Mouse (Mus musculus) ES-E14 (cell line): ENCODE results near the gene Prx. TPM values are rescaled to one million over a fixed set of nuclear protein-coding genes. Genes with fewer than 3 reads are reported as not detected.

Experiments used
- DNase-seq: peaks from one replicate; pipeline ENCODE4 v3.0.0-alpha.2; 2013; ENCODE audit warnings: low read depth, low spot score
- H3K27ac ChIP-seq: 2 replicates; pipeline ENCODE4 v1.5.1; 2012; ENCODE audit warnings: low read depth, mild to moderate bottlenecking, low read length, moderate library complexity, mixed read lengths; ENCODE audit not compliant: poor library complexity, insufficient read depth, severe bottlenecking
- H3K36me3 ChIP-seq: 2 replicates; pipeline ENCODE4 v1.6.1; 2012; ENCODE audit warnings: mild to moderate bottlenecking, low read length, moderate library complexity, mixed read lengths; ENCODE audit not compliant: control insufficient read depth, poor library complexity, insufficient read depth, severe bottlenecking
- H3K4me1 ChIP-seq, 2 experiments: fragments of 150-350 bp in 1 of 2; sonication (generic) in 1 of 2; 2 replicates each; pipeline ENCODE4 v1.6.1; 2012; ENCODE audit warnings: low read length in 2 of 2, mild to moderate bottlenecking in 1 of 2, mixed read lengths in 1 of 2; ENCODE audit not compliant: control insufficient read depth in 2 of 2, insufficient read depth in 2 of 2, poor library complexity in 1 of 2
- H3K4me3 ChIP-seq, 2 experiments: fragments of 150-350 bp in 1 of 2; sonication (generic) in 1 of 2; 2 replicates each; pipeline ENCODE4 v1.5.1; 2012; ENCODE audit warnings: low read length in 2 of 2, low read depth in 1 of 2, mild to moderate bottlenecking in 1 of 2, mixed read lengths in 1 of 2; ENCODE audit not compliant: insufficient read depth in 1 of 2, poor library complexity in 1 of 2, severe bottlenecking in 1 of 2
- H3K9ac ChIP-seq: 2 replicates; pipeline ENCODE4 v1.6.1; 2012; ENCODE audit warnings: low read depth, mild to moderate bottlenecking, low read length, mixed read lengths; ENCODE audit not compliant: poor library complexity, insufficient read depth, severe bottlenecking
- H3K9me3 ChIP-seq: fragments of 150-350 bp; sonication (generic); 2 replicates; pipeline ENCODE4 v1.6.1; 2012; ENCODE audit warnings: low read depth, mild to moderate bottlenecking, low read length; ENCODE audit not compliant: control insufficient read depth, insufficient read depth
- CHD2 ChIP-seq: IDR thresholded peaks from 2 replicates; pipeline ENCODE4 v1.6.1; 2014; ENCODE audit warnings: mild to moderate bottlenecking, low read depth, low read length, inconsistent platforms
- HCFC1 ChIP-seq: IDR thresholded peaks from 2 replicates; pipeline ENCODE4 v1.6.1; 2012; ENCODE audit warnings: low read length, inconsistent platforms, borderline replicate concordance; ENCODE audit not compliant: insufficient read depth
- MAFK ChIP-seq: IDR thresholded peaks from 2 replicates; pipeline ENCODE4 v1.6.1; 2014; ENCODE audit warnings: mild to moderate bottlenecking, low read depth, low read length, inconsistent platforms; ENCODE audit not compliant: insufficient read depth
- ZC3H11A ChIP-seq: IDR thresholded peaks from 2 replicates; pipeline ENCODE4 v1.6.1; 2012; ENCODE audit warnings: low read depth, mild to moderate bottlenecking, inconsistent platforms, low read length, borderline replicate concordance
- ZNF384 ChIP-seq: IDR thresholded peaks from 2 replicates; pipeline ENCODE4 v1.6.1; 2012; ENCODE audit warnings: low read depth, low read length, inconsistent platforms
- in situ Hi-C, 2 experiments: fragments of 600-800 bp; cut with MboI; formaldehyde crosslinking; loops; one replicate each; pipeline ENCODE4 v1.15.1; 2025; ENCODE audit warnings: low sequenced_read_pairs in 2 of 2, inconsistent platforms in 1 of 2; ENCODE audit not compliant: unreplicated experiment in 2 of 2
- total RNA-seq: library from RNA; depleted of rRNA; stranded (reverse); fragments of 300-350 nt; gene quantifications from 2 replicates; pipeline ENCODE4 v1.2.3, GENCODE M21; 2012

Gene Prx
- total RNA-seq, 1 experiment, result 10.0 TPM

DNA sequence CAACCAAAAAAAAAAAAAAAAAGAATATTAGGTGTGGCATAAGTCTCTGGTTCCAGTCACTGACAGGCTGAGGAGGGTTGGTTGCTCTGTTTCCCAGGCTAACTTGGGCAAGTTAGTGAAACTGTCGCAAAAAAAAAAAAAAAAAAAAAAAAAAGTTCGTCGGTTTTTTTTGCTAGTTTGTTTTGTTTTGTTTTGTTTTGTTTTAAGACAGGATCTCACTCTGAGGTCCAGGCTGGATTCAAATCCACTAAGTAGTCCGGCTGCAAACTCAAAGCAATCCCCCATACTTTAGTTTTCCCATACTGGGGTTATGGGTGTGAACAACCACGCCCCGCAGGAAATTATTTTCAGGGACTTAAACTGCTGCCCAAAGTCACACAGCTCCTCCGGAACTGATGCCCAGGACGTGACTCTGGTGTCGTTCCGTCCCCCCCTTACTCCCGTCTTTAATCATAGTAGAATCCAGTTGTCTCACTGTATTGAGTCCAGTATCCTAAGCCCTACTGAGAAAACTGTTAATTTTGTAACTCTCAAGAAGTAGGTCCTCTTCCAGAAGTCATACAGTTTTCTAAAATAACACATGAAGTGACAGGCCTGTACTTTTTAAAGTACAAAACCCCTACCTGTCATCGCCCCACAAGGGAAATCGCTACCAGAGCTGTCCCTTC lies 12.9 kb upstream of the Prx start:
- Histone ChIP-seq H3K4me3 (peak overlapping the region; percentile 4 to 67; a peak in 2 of 4 replicates), H3K36me3 (peaks cover 8% of the 10 kb centered on the region), H3K9me3 (no peaks in the 10 kb centered on the region), H3K9ac (no peak overlapping the region), H3K27ac (no peak overlapping the region), H3K4me1 (peaks cover 6 to 23% of the 10 kb centered on the region in 2 experiments; a peak in 3 of 4 replicates)
- DNase-seq, result no peak
- peak; percentile 89 for TF ChIP-seq ZNF384
- TF ChIP-seq HCFC1, result no peak
- in situ Hi-C loops, result no loop called here

DNA sequence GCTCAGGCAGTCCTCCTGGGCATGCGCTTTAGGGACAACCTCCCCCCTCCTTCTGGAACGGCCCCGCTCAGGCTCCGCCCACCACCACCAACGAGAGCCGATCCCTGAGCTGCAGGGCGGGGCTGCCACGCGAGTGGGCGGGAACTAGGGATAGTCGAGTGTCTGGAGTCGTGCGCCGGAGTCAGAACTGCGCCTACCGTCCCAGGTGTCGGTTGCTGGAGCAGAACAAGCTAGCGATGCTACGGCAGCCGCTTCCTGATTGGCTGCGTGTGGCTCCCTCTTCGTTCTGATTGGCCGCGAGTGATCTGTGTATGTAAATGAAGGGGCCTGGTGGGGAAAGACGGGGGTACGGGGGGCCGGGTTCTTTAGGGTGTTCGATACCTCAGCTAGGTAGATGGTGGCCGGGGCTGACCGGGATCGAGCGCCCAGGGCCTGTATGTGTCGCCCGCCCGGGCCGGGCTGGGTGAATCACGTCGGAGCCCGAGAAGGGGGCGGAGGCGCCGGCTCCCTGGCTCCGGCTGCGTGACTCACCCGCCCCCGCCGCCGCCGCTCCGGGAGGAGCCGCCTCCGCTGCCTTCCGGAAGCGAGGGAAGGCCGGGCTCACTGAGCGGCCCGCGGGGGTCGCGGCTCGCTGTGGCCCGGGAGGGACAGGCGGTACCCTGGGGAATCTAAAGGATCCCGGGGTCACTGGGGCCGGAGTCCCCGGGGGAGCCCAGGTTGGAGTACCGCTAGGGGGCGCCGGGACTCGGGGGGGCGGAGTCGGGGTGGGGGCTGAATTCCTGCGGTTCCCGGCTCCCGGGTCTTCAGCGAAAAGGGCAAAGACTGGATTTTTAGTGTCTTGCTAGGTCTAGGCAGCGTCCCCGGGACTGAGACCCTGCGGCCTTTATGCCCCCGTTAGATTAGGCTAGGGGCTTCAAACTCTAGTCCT lies 12.1 kb upstream of the Prx start, which contains the start of gene Sertad1:
Gene Sertad1 (plus strand): TSS at position 141 of the 928 bp plus-strand sequence.
- peak within 1 kb of the TSS; percentile 84 to 91 for H3K4me3 ChIP-seq
- peaks cover 8% of the 10 kb centered on the region for H3K36me3 ChIP-seq
- peaks cover 2 to 26% of the 10 kb centered on the region in 2 experiments; a peak in 3 of 4 replicates for H3K4me1 ChIP-seq
- in situ Hi-C loops, result no loop called here
- H3K9me3 ChIP-seq, result no peaks in the 10 kb centered on the region
- H3K27ac ChIP-seq, result peak within 1 kb of the TSS; percentile 90
- H3K9ac ChIP-seq, result peak within 1 kb of the TSS; percentile 89
- TF ChIP-seq MAFK (no peak), CHD2 (peak; percentile 68; the same call in 1 of the 2 replicates), HCFC1 (peak; percentile 66; the same call in 1 of the 2 replicates)
- peak; percentile 99 for DNase-seq

DNA sequence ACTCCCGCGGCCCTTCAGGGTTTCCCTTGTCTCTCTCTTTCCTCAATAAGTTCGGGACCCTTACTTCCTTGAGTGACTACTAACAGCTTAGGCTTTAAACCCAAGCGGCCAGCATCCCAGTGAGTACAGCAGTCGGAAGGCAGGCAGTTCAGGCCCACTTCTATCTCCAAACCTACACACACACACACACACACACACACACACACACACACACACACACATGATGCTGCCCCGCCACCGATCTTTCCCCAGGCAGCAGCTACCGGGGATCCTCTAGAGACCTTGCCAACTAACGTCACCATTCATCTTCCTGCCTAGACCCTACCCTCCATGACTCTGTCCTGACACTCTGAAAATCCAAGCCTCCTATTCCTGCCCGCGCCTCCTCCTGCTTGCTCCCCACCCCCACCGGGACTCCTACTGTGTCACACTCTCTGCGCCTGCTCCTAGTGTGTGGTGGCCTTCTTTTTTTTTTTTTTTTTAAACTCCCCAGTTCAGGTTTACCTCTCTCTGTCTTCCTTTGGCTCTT lies 11.3 kb upstream of the Prx start:
- H3K4me3 ChIP-seq, result peak overlapping the region; percentile 84 to 91
- no peak for DNase-seq
- peak overlapping the region; percentile 90; the same call in 1 of the 2 replicates for H3K27ac ChIP-seq
- in situ Hi-C loops, result no loop called here
- H3K4me1 ChIP-seq, result peaks cover 1 to 25% of the 10 kb centered on the region in 2 experiments; a peak in 3 of 4 replicates
- TF ChIP-seq ZNF384, result peak; percentile 65
- TF ChIP-seq MAFK, result no peak
- H3K9me3 ChIP-seq, result no peaks in the 10 kb centered on the region
- H3K36me3 ChIP-seq, result peaks cover 8% of the 10 kb centered on the region
- peak overlapping the region; percentile 89 for H3K9ac ChIP-seq

DNA sequence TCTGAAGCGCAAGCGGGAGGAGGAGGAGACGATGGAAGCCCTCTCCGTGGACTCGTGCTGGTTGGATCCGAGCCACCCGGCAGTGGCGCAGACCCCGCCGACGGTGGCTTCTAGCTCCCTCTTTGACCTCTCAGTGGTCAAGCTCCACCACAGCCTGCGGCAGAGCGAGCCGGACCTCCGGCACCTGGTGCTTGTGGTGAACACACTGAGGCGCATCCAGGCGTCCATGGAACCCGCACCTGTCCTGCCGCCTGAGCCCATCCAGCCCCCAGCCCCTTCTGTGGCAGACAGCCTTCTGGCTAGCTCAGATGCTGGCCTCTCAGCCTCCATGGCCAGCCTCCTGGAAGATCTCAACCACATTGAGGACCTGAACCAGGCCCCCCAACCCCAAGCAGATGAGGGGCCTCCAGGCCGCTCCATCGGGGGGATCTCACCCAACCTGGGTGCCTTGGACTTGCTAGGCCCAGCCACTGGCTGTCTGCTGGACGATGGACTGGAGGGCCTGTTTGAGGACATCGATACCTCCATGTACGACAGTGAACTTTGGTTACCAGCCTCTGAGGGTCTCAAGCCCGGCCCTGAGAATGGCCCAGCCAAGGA lies 9.8 kb upstream of the Prx start:
- no peak overlapping the region for H3K27ac ChIP-seq
- peak overlapping the region in 1 of 2 experiments; percentile 18; a peak in 2 of 4 replicates for H3K4me3 ChIP-seq
- no peaks in the 10 kb centered on the region for H3K9me3 ChIP-seq
- TF ChIP-seq CHD2, result no peak
- no peak for TF ChIP-seq MAFK
- no peak for TF ChIP-seq ZC3H11A
- no peak for TF ChIP-seq HCFC1
- no peak for TF ChIP-seq ZNF384
- peaks cover 0 to 24% of the 10 kb centered on the region in 2 experiments; a peak in 2 of 4 replicates for H3K4me1 ChIP-seq
- H3K36me3 ChIP-seq, result peaks cover 8% of the 10 kb centered on the region
- in situ Hi-C loops, result no loop called here
- peak overlapping the region; percentile 35; the same call in 1 of the 2 replicates for H3K9ac ChIP-seq
- DNase-seq, result no peak
